Mouse (Mus musculus) stomach, embryonic 15.5 days (tissue): ENCODE measurements around the gene Wt1. TPM values are rescaled to one million over a fixed set of nuclear protein-coding genes. Genes with fewer than 3 reads are reported as not detected.

ENCODE experiments used
- ATAC-seq: fragments of 200-750 bp; cut with Nextera tagmentation; 2 replicates; pipeline ENCODE4 v1.8.0; 2017; ENCODE audit warnings: low read depth, moderate number of reproducible peaks, moderate TSS enrichment; ENCODE audit not compliant: insufficient read depth, low FRiP score
- H3K27ac ChIP-seq: fragments of 300-500 bp; sonication (generic); 2 replicates; pipeline ENCODE4 v1.5.1; 2015; ENCODE audit warnings: mild to moderate bottlenecking, inconsistent platforms
- H3K27me3 ChIP-seq: fragments of 300-500 bp; sonication (generic); replicated peaks from 2 replicates; pipeline ENCODE4 v1.6.1; 2015; ENCODE audit warnings: inconsistent platforms
- H3K36me3 ChIP-seq: fragments of 300-500 bp; sonication (generic); 2 replicates; pipeline ENCODE4 v1.6.1; 2015; ENCODE audit warnings: inconsistent platforms
- H3K4me1 ChIP-seq: fragments of 300-500 bp; sonication (generic); 2 replicates; pipeline ENCODE4 v1.6.1; 2015; ENCODE audit warnings: inconsistent platforms
- H3K4me2 ChIP-seq: fragments of 300-500 bp; sonication (generic); 2 replicates; pipeline ENCODE4 v1.6.1; 2015; ENCODE audit warnings: mild to moderate bottlenecking, inconsistent platforms
- H3K4me3 ChIP-seq: fragments of 300-500 bp; sonication (generic); replicated peaks from 2 replicates; pipeline ENCODE4 v1.5.1; 2015; ENCODE audit warnings: inconsistent platforms
- H3K9ac ChIP-seq: fragments of 300-500 bp; sonication (generic); 2 replicates; pipeline ENCODE4 v1.6.1; 2015; ENCODE audit warnings: inconsistent platforms
- H3K9me3 ChIP-seq: fragments of 300-500 bp; sonication (generic); 2 replicates; pipeline ENCODE4 v1.6.1; 2016; ENCODE audit warnings: inconsistent platforms
- WGBS: fragments of 180-500 bp; shearing (Covaris S2); methylation state at CpG from one replicate; pipeline ENCODE4 v1.1.7; 2015; 5-methylcytosine and 5-hydroxymethylcytosine counted together
- polyA plus RNA-seq: library from polyadenylated mRNA; unstranded; fragments of >200 nt; fragmentation: Nextera tagmentation; extraction: Ambion mirVana; gene quantifications from 2 replicates; pipeline ENCODE4 v1.2.1, GENCODE M21; 2015

Gene Wt1
- polyA plus RNA-seq: 22.3 and 23.3 TPM in 2 replicates

GRCm38 (mm10) chr2:105126279-105126678 is at the start of gene Wt1:
Gene Wt1, plus strand, starts transcription at chr2:105126529.
- H3K9me3 ChIP-seq: no peaks in the 10 kb centered on the region
- H3K4me3 ChIP-seq: peak within 1 kb of the TSS; percentile 41
- peak within 1 kb of the TSS; percentile 53 for H3K4me2 ChIP-seq
- WGBS: under 1% methylated on average over 21 of the region's 25 CpGs
- H3K27ac ChIP-seq: peak within 1 kb of the TSS; percentile 45; the same call in 1 of the 2 replicates
- peaks cover 23% of the 10 kb centered on the region for H3K4me1 ChIP-seq
- H3K9ac ChIP-seq: 0 out of 2 replicates have a peak within 1 kb of the TSS, but pooled peaks have one; percentile 6
- peak; percentile 78 for ATAC-seq
- peaks cover 87% of the 10 kb centered on the region for H3K27me3 ChIP-seq
- H3K36me3 ChIP-seq: no peaks in the 10 kb centered on the region

- whole genome bisulfite sequencing: 90% methylated on average over 7 of the region's 7 CpGs
- no peak for ATAC-seq
Observed at GRCm38 (mm10) chr2:105077151-105077550, 49.2 kb upstream of the Wt1 start.

GRCm38 (mm10) chr2:105082256-105082790 is 44.0 kb upstream of the Wt1 start:
- no peaks in the 10 kb centered on the region for H3K27me3 ChIP-seq
- no peak for ATAC-seq
- H3K27ac ChIP-seq: no peak overlapping the region
- H3K9me3 ChIP-seq: no peaks in the 10 kb centered on the region
- no peaks in the 10 kb centered on the region for H3K4me1 ChIP-seq
- H3K4me2 ChIP-seq: no peak overlapping the region
- H3K9ac ChIP-seq: no peak overlapping the region
- no peaks in the 10 kb centered on the region for H3K36me3 ChIP-seq
- no peak overlapping the region for H3K4me3 ChIP-seq
- 34% methylated on average over 9 of the region's 9 CpGs for WGBS

More at GRCm38 (mm10) chr2:105077151-105077550, 49.2 kb upstream of the Wt1 start:
- Histone ChIP-seq H3K27ac (no peak overlapping the region), H3K4me2 (no peak overlapping the region), H3K9ac (no peak overlapping the region), H3K36me3 (no peaks in the 10 kb centered on the region), H3K9me3 (no peaks in the 10 kb centered on the region), H3K4me3 (no peak overlapping the region), H3K27me3 (no peaks in the 10 kb centered on the region), H3K4me1 (no peaks in the 10 kb centered on the region)

GRCm38 (mm10) chr2:105084035-105084434 is 42.3 kb upstream of the Wt1 start:
- Histone ChIP-seq H3K36me3 (no peaks in the 10 kb centered on the region), H3K27me3 (no peaks in the 10 kb centered on the region), H3K4me2 (no peak overlapping the region), H3K9me3 (no peaks in the 10 kb centered on the region), H3K4me1 (no peaks in the 10 kb centered on the region), H3K9ac (no peak overlapping the region), H3K4me3 (no peak overlapping the region), H3K27ac (no peak overlapping the region)
- WGBS: 76% methylated on average over 4 of the region's 4 CpGs
- ATAC-seq: no peak

- Histone ChIP-seq H3K4me3 (no peak overlapping the region), H3K4me1 (peaks cover 9% of the 10 kb centered on the region; the same call in 1 of the 2 replicates), H3K9ac (no peak overlapping the region), H3K36me3 (no peaks in the 10 kb centered on the region), H3K27ac (no peak overlapping the region), H3K27me3 (no peaks in the 10 kb centered on the region), H3K4me2 (no peak overlapping the region), H3K9me3 (no peaks in the 10 kb centered on the region)
- ATAC-seq: no peak
- WGBS: 87% methylated on average over 3 of the region's 3 CpGs
Observed at GRCm38 (mm10) chr2:105086081-105086480, 40.2 kb upstream of the Wt1 start.

- Histone ChIP-seq H3K9ac (no peak overlapping the region), H3K27me3 (no peaks in the 10 kb centered on the region), H3K36me3 (no peaks in the 10 kb centered on the region), H3K4me1 (peaks cover 9% of the 10 kb centered on the region; the same call in 1 of the 2 replicates), H3K27ac (no peak overlapping the region), H3K4me2 (no peak overlapping the region), H3K9me3 (no peaks in the 10 kb centered on the region), H3K4me3 (no peak overlapping the region)
- ATAC-seq: no peak
- WGBS: 71% methylated on average over 3 of the region's 3 CpGs
Observed at GRCm38 (mm10) chr2:105088005-105088404, 38.3 kb upstream of the Wt1 start.

- Histone ChIP-seq H3K36me3 (no peaks in the 10 kb centered on the region), H3K9me3 (no peaks in the 10 kb centered on the region), H3K4me1 (peaks cover 9% of the 10 kb centered on the region; the same call in 1 of the 2 replicates), H3K4me2 (no peak overlapping the region), H3K27ac (peak overlapping the region; percentile 33; the same call in 1 of the 2 replicates), H3K9ac (no peak overlapping the region), H3K4me3 (no peak overlapping the region), H3K27me3 (no peaks in the 10 kb centered on the region)
- 44% methylated on average over 4 of the region's 4 CpGs for WGBS
- no peak for ATAC-seq
Observed at GRCm38 (mm10) chr2:105089083-105089482, 37.2 kb upstream of the Wt1 start.

- H3K4me2 ChIP-seq: no peak overlapping the region
- peak overlapping the region; percentile 35; the same call in 1 of the 2 replicates for H3K27ac ChIP-seq
- no peaks in the 10 kb centered on the region for H3K27me3 ChIP-seq
- no peaks in the 10 kb centered on the region for H3K36me3 ChIP-seq
- peak; percentile 62; the same call in 1 of the 2 replicates for ATAC-seq
- H3K4me3 ChIP-seq: no peak overlapping the region
- no peak overlapping the region for H3K9ac ChIP-seq
- no peaks in the 10 kb centered on the region for H3K9me3 ChIP-seq
- WGBS: 17% methylated on average over 7 of the region's 7 CpGs
- H3K4me1 ChIP-seq: peaks cover 9% of the 10 kb centered on the region; the same call in 1 of the 2 replicates
Observed at GRCm38 (mm10) chr2:105089581-105090508, 36.5 kb upstream of the Wt1 start.

- Histone ChIP-seq H3K36me3 (no peaks in the 10 kb centered on the region), H3K27me3 (no peaks in the 10 kb centered on the region), H3K4me2 (no peak overlapping the region), H3K9me3 (no peaks in the 10 kb centered on the region), H3K4me3 (no peak overlapping the region), H3K9ac (no peak overlapping the region), H3K4me1 (peaks cover 9% of the 10 kb centered on the region; the same call in 1 of the 2 replicates), H3K27ac (peak overlapping the region; percentile 26; the same call in 1 of the 2 replicates)
- no peak for ATAC-seq
- 70% methylated on average over 5 of the region's 5 CpGs for WGBS
Observed at GRCm38 (mm10) chr2:105090991-105091390, 35.3 kb upstream of the Wt1 start.

GRCm38 (mm10) chr2:105091718-105092117 is 34.6 kb upstream of the Wt1 start, which contains the start of gene Gm11060:
Gene Gm11060, plus strand, starts transcription at chr2:105092018.
- Histone ChIP-seq H3K27ac (peak within 1 kb of the TSS; percentile 26; the same call in 1 of the 2 replicates), H3K9me3 (no peaks in the 10 kb centered on the region)

GRCm38 (mm10) chr2:105097294-105097953 is 28.9 kb upstream of the Wt1 start:
- no peak for ATAC-seq
- Histone ChIP-seq H3K4me1 (no peaks in the 10 kb centered on the region), H3K9ac (no peak overlapping the region), H3K9me3 (no peaks in the 10 kb centered on the region), H3K36me3 (no peaks in the 10 kb centered on the region), H3K27ac (no peak overlapping the region), H3K4me3 (no peak overlapping the region), H3K4me2 (no peak overlapping the region), H3K27me3 (no peaks in the 10 kb centered on the region)
- WGBS: 80% methylated on average over 22 of the region's 22 CpGs

More at GRCm38 (mm10) chr2:105091718-105092117, 34.6 kb upstream of the Wt1 start, which contains the start of gene Gm11060:
- WGBS: 82% methylated on average over 2 of the region's 2 CpGs
- Histone ChIP-seq H3K4me1 (peaks cover 9% of the 10 kb centered on the region; the same call in 1 of the 2 replicates), H3K27me3 (no peaks in the 10 kb centered on the region), H3K36me3 (no peaks in the 10 kb centered on the region), H3K4me3 (no peak within 1 kb of the TSS), H3K4me2 (no peak within 1 kb of the TSS), H3K9ac (no peak within 1 kb of the TSS)
- no peak for ATAC-seq
